Mouse (Mus musculus) liver, adult (tissue): ENCODE results near the gene Gm11037.

ENCODE experiments used
- GATA4 ChIP-seq: IDR thresholded peaks from 2 replicates; pipeline ENCODE4 v1.6.1; 2014; ENCODE audit warnings: mild to moderate bottlenecking, low read length; ENCODE audit not compliant: insufficient replicate concordance

The Gm11037 gene

DNA sequence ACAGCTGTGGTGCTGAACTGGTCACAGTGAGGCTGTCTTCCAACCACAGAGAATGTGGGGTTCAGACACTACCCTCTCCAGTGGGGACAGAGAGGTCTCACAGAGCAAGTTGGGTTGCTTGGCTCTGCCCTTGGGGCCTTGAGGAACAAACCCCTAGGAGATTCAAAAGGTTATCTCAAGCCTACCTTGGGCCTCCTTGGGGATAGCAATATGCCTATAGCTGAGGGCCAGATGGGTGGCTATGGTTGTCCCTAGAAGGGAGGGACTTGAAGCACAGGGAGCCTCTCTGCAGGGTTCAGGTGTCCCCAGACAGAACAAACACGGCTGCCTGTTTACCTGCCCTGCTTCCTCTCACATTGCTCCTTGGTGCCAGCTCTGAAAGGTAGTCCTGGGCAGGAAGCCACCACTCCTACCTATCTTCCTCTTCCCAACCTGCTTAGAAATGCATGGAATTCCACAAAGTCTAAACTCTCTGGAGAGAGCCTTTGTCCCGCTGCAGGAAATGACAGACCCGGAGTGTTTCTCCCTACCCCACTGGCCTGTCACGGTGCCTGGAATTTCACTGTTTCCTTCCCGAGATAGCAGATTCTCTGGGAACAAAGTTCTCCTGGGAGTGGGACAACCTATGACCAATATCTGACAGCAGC lies 6.7 kb downstream of the Gm11037 start:
- peak; percentile 68; the same call in 1 of the 2 replicates for TF ChIP-seq GATA4

DNA sequence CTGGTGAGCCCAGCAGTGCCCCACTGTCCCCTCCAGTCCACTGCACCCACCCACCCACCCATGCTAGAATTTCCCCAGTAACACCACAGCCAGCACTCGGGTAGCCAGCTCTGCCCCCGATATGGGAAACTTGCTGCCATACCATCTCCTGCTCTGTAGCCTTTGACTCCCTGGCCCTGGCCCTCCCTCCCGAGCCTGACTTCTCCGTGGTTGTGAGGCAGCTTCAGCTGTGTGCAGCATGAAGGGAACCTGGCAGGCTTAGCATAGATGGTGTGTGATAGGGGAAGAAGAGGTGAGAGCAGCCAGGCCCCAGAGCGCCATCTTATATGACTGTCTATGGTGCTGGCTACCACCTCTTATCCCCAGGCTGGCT lies 7.2 kb downstream of the Gm11037 start:
- TF ChIP-seq GATA4, result no peak

DNA sequence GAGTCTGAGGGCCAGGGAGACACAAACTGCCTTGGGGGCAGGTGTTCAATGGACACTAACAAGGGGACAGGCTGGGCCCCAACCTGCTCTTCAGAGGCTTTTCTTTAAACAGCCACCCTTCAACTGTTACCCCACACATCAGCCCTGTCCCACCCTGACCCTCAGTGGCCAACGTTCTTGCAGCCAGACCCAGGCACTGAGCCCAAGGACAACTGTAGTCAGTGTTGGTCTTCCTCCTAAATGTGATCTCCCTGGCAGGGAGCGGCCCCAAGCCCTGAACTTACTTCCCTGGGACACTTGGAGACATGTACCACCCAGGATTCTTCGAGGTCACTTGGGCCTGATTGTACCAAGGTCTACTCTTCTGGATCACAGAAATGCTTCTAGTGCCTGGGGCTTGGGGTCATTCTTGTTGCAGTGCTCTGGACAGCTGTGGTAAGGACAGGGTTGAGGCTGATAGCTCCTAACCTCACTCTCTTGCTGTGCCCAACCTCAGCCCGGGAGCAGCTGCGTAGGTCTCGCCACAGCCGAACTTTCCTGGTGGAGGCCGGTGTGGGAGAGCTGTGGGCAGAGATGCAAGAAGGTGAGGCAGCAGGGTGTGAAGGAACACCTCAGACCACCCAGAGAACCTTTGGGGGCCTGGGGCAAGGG lies 8.2 kb downstream of the Gm11037 start:
- TF ChIP-seq GATA4, result no peak

DNA sequence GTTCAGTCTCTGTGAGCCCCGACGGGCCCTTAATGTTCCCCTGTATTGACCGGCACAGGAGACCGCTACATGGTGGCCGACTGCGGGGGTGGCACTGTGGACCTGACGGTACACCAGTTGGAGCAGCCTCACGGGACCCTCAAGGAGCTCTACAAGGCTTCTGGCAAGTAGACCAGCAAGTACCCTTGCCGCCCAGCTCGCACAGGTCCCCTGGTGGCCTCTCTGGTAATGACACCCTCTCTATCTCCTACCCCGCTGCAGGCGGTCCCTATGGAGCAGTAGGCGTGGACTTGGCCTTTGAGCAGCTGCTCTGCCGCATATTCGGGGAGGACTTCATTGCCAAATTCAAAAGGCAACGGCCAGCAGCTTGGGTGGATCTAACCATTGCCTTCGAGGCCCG lies 9.3 kb downstream of the Gm11037 start:
- TF ChIP-seq GATA4, result no peak

DNA sequence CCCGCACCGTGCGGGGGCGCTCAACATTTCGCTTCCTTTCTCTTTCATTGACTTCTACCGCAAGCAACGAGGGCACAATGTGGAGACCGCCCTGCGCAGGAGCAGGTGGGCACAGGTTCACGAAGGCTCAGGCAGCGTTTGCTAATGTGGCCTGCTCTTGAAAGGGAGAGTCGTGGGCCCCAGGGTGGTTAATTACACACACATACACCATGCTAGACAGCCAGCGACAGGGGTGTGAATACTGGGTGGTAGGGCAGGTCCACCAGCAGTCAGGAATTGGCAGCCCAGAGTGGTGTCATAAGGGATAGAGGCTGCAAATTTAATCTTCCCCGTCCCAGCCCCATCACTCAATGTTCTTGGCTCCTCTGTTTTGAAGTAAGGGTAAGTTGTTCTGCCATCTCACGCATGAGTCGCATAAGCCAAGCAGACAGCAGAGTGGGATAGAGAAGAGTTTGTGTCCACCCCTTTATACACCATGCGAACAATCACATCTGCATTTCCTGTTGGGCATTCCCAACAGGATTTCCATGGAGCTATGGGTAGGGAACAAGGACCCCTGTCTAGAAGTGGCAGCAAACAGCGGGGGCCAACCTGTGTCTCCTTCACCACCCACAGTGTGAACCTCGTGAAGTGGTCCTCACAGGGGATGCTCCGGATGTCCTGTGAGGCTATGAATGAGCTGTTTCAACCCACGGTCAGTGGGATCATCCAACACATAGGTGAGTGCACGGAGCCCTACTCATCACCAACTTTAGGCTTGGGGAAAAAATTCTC lies 9.9 kb downstream of the Gm11037 start:
- TF ChIP-seq GATA4, result no peak

DNA sequence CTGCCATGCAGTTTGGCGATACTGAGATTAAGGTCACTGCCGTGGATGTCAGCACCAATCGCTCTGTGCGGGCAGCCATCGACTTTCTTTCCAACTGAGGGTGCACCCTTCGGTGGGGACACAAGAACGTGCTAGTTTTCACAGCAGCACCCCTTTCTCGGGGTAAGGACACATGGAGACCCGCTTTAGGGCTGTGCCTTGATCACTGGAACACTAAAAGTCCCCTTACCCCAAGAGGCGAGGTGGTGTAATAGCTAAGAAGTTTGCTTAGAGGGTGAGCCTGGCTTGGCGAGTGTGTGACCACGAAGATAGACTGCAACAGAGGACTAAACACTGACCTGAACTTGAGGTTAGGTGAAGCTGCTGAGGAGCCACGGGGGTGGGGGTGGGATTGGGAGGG lies 11.8 kb downstream of the Gm11037 start:
- TF ChIP-seq GATA4, result no peak

DNA sequence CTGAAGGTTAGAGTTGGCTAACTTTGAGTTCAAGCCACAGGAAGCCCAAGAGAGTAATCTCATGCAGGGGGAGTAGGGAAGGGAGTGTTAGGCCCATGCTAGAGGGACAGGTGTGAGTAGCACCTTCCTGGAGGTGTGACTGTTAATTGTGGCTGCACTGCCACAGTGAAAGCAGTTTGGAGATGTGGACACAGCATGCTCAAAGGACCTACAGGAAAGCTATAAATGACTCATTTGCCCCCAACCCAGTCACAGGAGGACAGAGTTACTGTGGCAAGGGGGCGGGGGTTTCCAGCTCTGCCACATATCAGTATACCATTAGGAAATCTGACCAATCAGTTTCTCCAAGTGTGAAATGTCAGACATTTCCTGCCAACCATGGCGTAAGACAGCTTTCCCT lies 12.2 kb downstream of the Gm11037 start:
- no peak for TF ChIP-seq GATA4

DNA sequence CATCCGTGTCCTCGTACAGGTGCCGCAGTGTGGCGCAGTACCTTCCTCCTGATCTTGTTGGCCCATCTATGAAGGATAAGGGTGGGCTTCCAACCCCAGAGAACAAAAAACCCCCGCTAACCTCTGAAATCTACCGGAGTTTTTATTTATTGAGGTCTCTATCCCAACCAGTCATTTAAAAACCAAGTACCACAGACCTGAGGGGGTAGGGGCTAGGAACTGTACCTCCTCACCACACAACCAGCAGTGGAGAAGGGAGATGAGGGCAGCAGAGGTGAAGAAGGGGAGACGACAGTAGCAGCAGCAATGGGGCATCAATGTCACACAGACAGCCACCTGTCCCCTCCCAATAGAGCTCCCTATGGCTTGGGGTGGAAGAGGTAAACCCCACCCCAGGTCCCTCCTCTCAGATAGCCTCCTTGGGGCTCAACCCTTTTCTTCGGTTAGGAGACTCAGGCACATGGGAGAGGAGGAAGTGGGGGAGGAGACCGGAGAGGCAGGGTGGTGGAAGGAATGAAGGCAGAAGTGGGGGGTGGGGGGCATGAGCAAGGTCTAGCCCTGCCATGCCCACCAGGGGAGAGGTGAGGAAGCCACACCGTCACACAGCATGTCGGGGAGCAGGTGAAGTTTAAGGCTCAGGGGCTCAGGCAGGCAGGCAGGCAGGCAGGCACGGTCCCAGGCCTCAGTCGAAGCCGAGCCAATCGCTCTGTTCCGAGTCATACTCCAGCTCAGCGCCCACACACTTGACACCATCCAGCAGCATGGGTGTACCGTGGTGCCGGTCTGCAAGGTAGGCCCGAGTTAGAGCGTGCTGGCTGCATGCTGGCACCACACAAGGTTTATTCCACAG lies 13.1 kb downstream of the Gm11037 start:
- no peak for TF ChIP-seq GATA4

DNA sequence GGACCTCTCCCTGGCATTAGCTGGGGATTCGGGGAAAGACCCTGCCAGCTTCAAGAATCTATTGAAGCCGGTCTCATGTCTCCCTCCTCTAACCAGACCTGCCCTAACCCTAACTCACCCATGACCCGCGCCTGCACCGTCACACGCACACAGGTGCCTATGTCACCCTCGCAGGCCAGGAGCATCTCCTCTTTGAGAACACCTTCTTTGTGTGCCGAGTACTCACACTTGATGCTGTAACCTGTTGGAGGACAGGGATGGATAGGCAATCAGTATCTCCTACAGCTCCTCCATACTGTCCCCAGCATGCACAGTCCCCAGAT lies 13.7 kb downstream of the Gm11037 start:
- TF ChIP-seq GATA4, result no peak

DNA sequence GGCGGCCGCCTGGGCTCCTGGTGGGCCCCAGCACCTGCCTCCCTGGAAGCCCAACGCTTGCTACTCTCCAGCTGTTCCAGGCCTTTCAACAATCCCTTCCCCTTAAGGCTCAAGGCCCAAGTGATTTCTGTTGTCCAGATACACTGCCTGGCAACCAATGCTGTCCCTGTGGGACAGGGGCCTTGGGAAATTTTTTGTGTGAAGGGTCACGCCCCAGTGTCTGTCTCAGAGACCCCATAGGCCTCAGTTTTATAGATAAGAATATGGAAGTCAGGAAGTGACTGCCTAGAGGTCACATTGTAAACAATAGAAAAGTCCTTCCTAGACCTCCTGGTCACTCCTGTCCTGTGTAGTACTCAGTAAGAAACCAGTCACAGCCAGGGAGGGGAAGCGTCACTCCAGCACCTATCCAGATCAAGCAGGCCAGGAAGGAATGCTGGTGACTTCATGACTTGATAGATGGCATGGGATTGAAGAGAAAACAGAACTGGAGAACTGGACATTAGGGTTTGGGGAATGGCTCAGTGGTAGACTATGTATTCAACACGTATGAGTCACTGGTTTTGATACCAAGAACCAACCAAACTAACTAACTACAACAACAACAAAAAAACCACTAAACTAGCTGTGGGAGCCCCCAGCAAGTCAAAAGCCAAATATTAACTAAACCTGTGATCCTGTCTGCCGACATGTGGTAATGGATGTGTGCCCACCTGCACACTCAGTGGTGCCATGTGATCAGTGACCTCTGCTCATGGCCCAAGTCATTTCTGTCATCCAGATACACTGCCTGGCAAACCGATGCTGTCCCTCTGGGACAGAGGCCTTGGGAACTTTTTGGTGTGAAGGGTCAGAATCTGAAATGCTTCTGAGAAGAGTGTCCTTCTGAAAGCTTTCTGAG lies 15.3 kb downstream of the Gm11037 start:
- no peak; the same call in 1 of the 2 replicates for TF ChIP-seq GATA4

DNA sequence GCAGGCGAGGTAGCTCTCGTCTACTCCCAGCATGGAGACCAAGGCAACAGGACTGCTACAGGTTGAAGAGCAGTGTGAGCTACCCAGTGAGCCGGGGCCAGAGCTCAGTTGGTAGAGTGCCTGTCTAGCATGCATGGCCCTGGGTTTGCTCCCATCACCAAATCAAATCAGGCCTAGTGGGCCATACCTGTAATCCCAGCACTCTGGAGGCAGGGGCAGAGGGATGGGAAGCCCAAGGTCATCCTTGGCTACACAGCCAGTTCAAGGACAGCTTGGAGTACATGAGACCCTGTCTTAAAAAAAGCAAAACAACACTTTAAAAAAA lies 15.9 kb downstream of the Gm11037 start:
- TF ChIP-seq GATA4, result no peak

DNA sequence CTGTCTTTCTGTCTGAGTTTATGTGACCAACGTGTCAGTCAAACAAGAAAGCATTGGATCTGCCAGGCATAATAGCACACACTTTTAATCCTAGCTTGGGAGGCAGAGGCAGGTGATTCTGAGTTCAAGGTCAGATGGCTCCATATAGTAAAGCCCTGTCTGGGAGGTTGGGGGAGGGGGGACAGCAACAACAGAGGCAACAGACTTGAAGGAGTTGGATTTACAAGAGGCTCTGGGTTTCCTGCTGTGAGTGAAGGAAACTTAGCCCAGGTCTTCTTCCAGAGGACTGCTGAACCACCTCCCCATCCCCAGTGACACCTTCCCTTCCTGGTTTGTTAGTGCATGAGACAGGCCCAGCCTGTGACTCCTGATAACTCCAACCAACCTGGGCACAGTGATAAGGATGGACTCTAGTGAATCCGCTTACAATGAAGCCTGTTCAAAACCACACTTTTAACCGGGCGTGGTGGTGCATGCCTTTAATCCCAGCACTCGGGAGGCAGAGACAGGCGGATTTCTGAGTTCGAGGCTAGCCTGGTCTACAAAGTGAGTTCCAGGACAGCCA lies 19.0 kb downstream of the Gm11037 start:
- TF ChIP-seq GATA4, result no peak

DNA sequence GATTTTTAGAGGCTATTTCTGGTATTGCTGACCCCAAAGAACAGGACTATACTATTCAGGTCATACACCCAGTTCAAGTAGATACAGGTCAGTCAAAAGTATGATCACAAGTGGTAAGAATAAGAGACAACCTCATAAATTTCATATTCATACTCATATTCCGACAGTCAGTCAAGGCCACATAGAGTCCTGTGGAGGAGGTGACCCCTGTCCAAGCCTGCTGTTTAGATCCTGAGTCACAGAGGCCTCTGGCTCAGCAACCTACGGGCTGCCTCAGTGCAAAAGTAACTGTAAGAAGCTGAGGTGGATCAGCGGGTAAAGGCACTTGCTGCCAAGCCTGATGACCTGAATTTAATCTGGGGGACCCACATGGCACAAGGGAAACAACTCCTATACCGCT lies 20.7 kb downstream of the Gm11037 start:
- no peak for TF ChIP-seq GATA4

DNA sequence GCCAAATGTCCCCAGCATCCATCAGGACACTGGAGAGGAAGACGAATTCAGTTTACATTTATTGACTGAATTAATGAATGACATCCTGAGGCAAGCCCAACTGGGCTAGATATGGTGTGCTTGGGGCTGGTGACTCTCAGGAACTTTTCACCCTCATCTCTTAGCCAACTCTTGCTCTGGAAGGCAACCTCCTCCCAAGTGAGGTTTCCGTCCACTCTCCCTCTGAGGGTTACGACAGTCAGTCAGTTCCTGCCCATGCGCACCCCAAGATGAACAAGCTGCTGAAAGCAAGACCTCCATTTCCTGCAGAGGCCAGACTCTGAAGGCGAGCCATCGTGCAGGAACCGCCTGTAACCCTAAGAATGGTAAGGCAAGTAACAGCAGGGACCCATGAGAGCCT lies 23.7 kb downstream of the Gm11037 start:
- no peak for TF ChIP-seq GATA4
